ENCODE assay signal across 16 mouse cellular contexts in the genomic region with DNA sequence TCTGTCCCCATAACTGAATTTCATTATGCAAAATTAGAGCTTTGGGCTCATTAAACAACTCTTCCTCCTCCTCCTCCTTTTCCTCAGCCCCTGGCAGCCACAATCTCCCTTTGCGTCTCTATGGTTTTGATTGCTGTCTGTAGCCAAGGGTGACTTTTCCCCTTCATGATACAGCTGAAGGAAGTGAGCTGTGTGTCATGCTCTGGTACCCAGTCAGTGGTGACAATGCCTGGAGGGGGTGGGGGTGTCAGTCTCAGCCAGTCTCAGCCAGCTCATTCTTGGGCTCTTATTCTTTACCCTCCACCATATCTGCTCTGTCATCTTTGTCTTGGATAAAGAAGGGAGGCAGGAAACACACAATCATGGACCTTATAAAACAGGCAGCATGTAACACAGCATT. TPM values are rescaled to one million over a fixed set of nuclear protein-coding genes. Genes with fewer than 3 reads are reported as not detected.
DNase-seq lines count a peak whose midpoint lies in the region; ATAC-seq lines count a peak whose summit lies in the region.
"Had no signal": no experiment of that assay in that cellular context is flagged by ENCODE, and none has a peak within 500 bp of the region (broad histone marks: within the 10 kb centered on the region; RNA-seq: fewer than 3 reads in every experiment).

No protein-coding gene starts in this region.

- H3K36me3 ChIP-seq in intestine, embryonic 16.5 days (ENCODE audit: control insufficient read depth, insufficient read depth, low read length), result no peaks in the 10 kb centered on the region
- H3K36me3 ChIP-seq: hindbrain, embryonic 15.5 days; liver, embryonic 13.5 days; neural tube, embryonic 12.5 days had no signal

- no peak overlapping the region for H3K4me3 ChIP-seq in intestine, embryonic 16.5 days (ENCODE audit: low read length)
- H3K4me3 ChIP-seq: hindbrain, embryonic 15.5 days; liver, embryonic 13.5 days; neural tube, embryonic 12.5 days had no signal

- WGBS in intestine, embryonic 16.5 days, result 89% methylated on average over 1 of the region's 1 CpGs

- H3K27me3 ChIP-seq in intestine, embryonic 16.5 days (replicated peaks; ENCODE audit: control insufficient read depth, insufficient read depth, low read length), result no peaks in the 10 kb centered on the region
- H3K27me3 ChIP-seq: hindbrain, embryonic 15.5 days; liver, embryonic 13.5 days; neural tube, embryonic 12.5 days had no signal

- H3K9me3 ChIP-seq in intestine, embryonic 16.5 days (ENCODE audit: control insufficient read depth, low read length), result no peaks in the 10 kb centered on the region
- H3K9me3 ChIP-seq: hindbrain, embryonic 15.5 days; liver, embryonic 13.5 days; neural tube, embryonic 12.5 days had no signal

- no peak overlapping the region for H3K27ac ChIP-seq in intestine, embryonic 16.5 days (ENCODE audit: low read length)
- H3K27ac ChIP-seq: hindbrain, embryonic 15.5 days; liver, embryonic 13.5 days; neural tube, embryonic 12.5 days had no signal

- H3K9ac ChIP-seq in intestine, embryonic 16.5 days (ENCODE audit: low read depth, low read length), result no peak overlapping the region
- H3K9ac ChIP-seq: hindbrain, embryonic 15.5 days; liver, embryonic 13.5 days; neural tube, embryonic 12.5 days had no signal

- H3K4me1 ChIP-seq in intestine, embryonic 16.5 days (ENCODE audit: control insufficient read depth, insufficient read depth, low read length), result peaks cover 5% of the 10 kb centered on the region; the same call in 1 of the 2 replicates
- H3K4me1 ChIP-seq: hindbrain, embryonic 15.5 days; neural tube, embryonic 12.5 days had no signal

- ATAC-seq in activated CD4-positive, CD25-positive, alpha-beta regulatory T cell, adult 4 months, result peak; percentile 33
- ATAC-seq in intestine, embryonic 16.5 days, result no peak

- no peak overlapping the region for H3K4me2 ChIP-seq in intestine, embryonic 16.5 days (ENCODE audit: low read depth, low read length)
- H3K4me2 ChIP-seq: hindbrain, embryonic 15.5 days; liver, embryonic 13.5 days; neural tube, embryonic 12.5 days had no signal

- DNase-seq in kidney, postnatal 4 days, result peak; percentile 25 to 51
- DNase-seq in kidney, adult 11 months, result no peak
- DNase-seq in 3T3-L1 (ENCODE audit: low read depth, low spot score) (peak; percentile 59), 416B (ENCODE audit: low read depth) (peak; percentile 71)
- DNase-seq in gastrocnemius, postnatal 10 days, result no peak
- DNase-seq: heart, adult 18-20 months; kidney, postnatal 14 days; liver, embryonic 13.5 days; lung, postnatal 14 days; midbrain, embryonic 14.5 days had no signal

RNA-seq across cellular contexts. Expression of a gene that starts 23.5 kb away (rescaled TPM):
- 10 to 100 TPM; 12.8 to 14.3 TPM for polyA plus RNA-seq in activated CD4-positive, CD25-positive, alpha-beta regulatory T cell, adult 4 months (2017; shearing (Covaris generic))
- total RNA-seq in gastrocnemius, postnatal 10 days (2021), result 10 to 100 TPM in 1 of 2 experiments, 1 to 10 TPM in 1; 4.7 to 15.9 TPM
- 4.9 and 5.5 TPM in 2 replicates for polyA plus RNA-seq in intestine, embryonic 16.5 days (2015; fragmentation: Nextera tagmentation; extraction: Ambion mirVana)

RNA-seq across cellular contexts. Expression of a gene that starts 54.2 kb away (rescaled TPM):
- polyA plus RNA-seq in activated CD4-positive, CD25-positive, alpha-beta regulatory T cell, adult 4 months (2017; shearing (Covaris generic)), result under 1 TPM in 1 of 2 experiments, not detected in 1; 0.06 TPM
- total RNA-seq in gastrocnemius, postnatal 10 days (2021), result under 1 TPM; 0.02 to 0.07 TPM
- polyA plus RNA-seq in intestine, embryonic 16.5 days (2015; fragmentation: Nextera tagmentation; extraction: Ambion mirVana), result 0.02 TPM in 1 of 2 replicates, not detected in the other
- polyA plus RNA-seq: embryonic facial prominence, embryonic 11.5 days; heart, embryonic 16.5 days; midbrain, embryonic 14.5 days had no signal

Comparison
In these comparisons a context has a peak if more than half of its experiments do, and no peak if none do; other contexts are left out.
1. DNase-seq: peak in kidney, postnatal 4 days (2 of 2), 3T3-L1 (single experiment) and 416B (single experiment); none in kidney, adult 11 months (single experiment) and gastrocnemius, postnatal 10 days (single experiment).